Mouse (Mus musculus) stomach, postnatal 0 days (tissue): Measurements from ENCODE around the gene Syt1. TPM values are rescaled to one million over a fixed set of nuclear protein-coding genes. Genes with fewer than 3 reads are reported as not detected.

Experiments used
- ATAC-seq: fragments of 200-750 bp; cut with Nextera tagmentation; 2 replicates; pipeline ENCODE4 v1.8.0; 2017; ENCODE audit not compliant: low FRiP score, low TSS enrichment
- DNase-seq: peaks from one replicate; pipeline ENCODE4 v3.0.0-alpha.2; 2016; ENCODE audit warnings: low spot score
- H3K27ac ChIP-seq: fragments of 300-500 bp; sonication (generic); replicated peaks from 2 replicates; pipeline ENCODE4 v1.5.1; 2014; ENCODE audit warnings: mild to moderate bottlenecking, control low read depth
- H3K27me3 ChIP-seq: fragments of 300-500 bp; sonication (generic); 2 replicates; pipeline ENCODE4 v1.6.1; 2014; ENCODE audit warnings: low read length; ENCODE audit not compliant: control insufficient read depth, insufficient read depth
- H3K36me3 ChIP-seq: fragments of 300-500 bp; sonication (generic); 2 replicates; pipeline ENCODE4 v1.6.1; 2014; ENCODE audit warnings: low read length, mixed read lengths; ENCODE audit not compliant: control insufficient read depth, insufficient read depth
- H3K4me1 ChIP-seq: fragments of 300-500 bp; sonication (generic); replicated peaks from 2 replicates; pipeline ENCODE4 v1.6.1; 2014; ENCODE audit warnings: antibody characterized with exemption; ENCODE audit not compliant: control insufficient read depth, insufficient read depth
- H3K4me2 ChIP-seq: fragments of 300-500 bp; sonication (generic); replicated peaks from 2 replicates; pipeline ENCODE4 v1.6.1; 2014; ENCODE audit warnings: low read depth, mild to moderate bottlenecking, control low read depth, moderate library complexity
- H3K4me3 ChIP-seq: fragments of 300-500 bp; sonication (generic); 2 replicates; pipeline ENCODE4 v1.5.1; 2014; ENCODE audit warnings: low read depth, low read length, control low read depth
- H3K9ac ChIP-seq: fragments of 300-500 bp; sonication (generic); 2 replicates; pipeline ENCODE4 v1.6.1; 2014; ENCODE audit warnings: mild to moderate bottlenecking, low read length, control low read depth, mixed read lengths
- H3K9me3 ChIP-seq: fragments of 300-500 bp; sonication (generic); 2 replicates; pipeline ENCODE4 v1.6.1; 2016; ENCODE audit warnings: low read length; ENCODE audit not compliant: control insufficient read depth
- CTCF ChIP-seq: IDR thresholded peaks from 2 replicates; pipeline ENCODE4 v1.5.1; 2016; ENCODE audit warnings: antibody characterized with exemption, low read depth, mild to moderate bottlenecking, moderate library complexity
- EP300 ChIP-seq: optimal IDR thresholded peaks from 2 replicates; pipeline ENCODE3; 2016; ENCODE audit warnings: antibody characterized with exemption
- WGBS: fragments of 180-500 bp; shearing (Covaris S2); extraction: QIAGEN DNeasy Blood & Tissue Kit; methylation state at CpG from one replicate; pipeline ENCODE4 v1.1.7; 2014; 5-methylcytosine and 5-hydroxymethylcytosine counted together
- polyA plus RNA-seq: library from polyadenylated mRNA; unstranded; fragments of >200 nt; fragmentation: Nextera tagmentation; extraction: Ambion mirVana; gene quantifications from 2 replicates; pipeline ENCODE4 v1.2.1, GENCODE M21; 2015

The Syt1 gene
- polyA plus RNA-seq, 1 experiment from 2014 or later: 3.5 TPM

DNA sequence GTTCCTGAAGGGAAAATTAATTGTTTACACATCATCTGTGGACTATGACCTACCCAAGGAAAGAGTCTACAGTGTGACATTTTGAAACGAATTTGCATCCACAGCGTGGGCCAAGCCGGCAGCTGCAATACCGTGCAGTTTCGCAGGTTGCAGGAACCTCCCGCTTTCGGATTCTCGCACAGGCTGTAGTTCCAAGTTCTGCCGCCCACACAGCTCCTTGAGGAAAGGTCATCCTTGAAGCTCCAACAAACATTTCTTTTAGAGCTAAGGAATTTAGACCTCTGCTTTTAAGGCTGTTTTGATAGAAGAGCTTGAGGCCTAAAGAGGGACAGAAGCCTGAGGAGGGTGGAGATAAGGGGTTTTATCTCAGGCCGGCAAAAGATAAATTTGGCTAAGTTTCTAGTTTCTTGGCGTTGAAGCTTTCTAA lies 556.1 kb downstream of the Syt1 start:
- H3K4me1 ChIP-seq: no peaks in the 10 kb centered on the region
- H3K9me3 ChIP-seq: no peaks in the 10 kb centered on the region
- WGBS: 54% methylated on average over 11 of the region's 11 CpGs
- no peak overlapping the region for H3K27ac ChIP-seq
- ATAC-seq (peak; percentile 77), DNase-seq (peak; percentile 39)
- H3K4me3 ChIP-seq: no peak overlapping the region
- H3K27me3 ChIP-seq: no peaks in the 10 kb centered on the region
- no peak overlapping the region for H3K4me2 ChIP-seq
- 0 out of 2 replicates have a peak, but pooled peaks have one; percentile 4 for TF ChIP-seq CTCF
- no peak for TF ChIP-seq EP300
- H3K9ac ChIP-seq: 0 out of 2 replicates have a peak overlapping the region, but pooled peaks have one; percentile 13
- H3K36me3 ChIP-seq: no peaks in the 10 kb centered on the region

DNA sequence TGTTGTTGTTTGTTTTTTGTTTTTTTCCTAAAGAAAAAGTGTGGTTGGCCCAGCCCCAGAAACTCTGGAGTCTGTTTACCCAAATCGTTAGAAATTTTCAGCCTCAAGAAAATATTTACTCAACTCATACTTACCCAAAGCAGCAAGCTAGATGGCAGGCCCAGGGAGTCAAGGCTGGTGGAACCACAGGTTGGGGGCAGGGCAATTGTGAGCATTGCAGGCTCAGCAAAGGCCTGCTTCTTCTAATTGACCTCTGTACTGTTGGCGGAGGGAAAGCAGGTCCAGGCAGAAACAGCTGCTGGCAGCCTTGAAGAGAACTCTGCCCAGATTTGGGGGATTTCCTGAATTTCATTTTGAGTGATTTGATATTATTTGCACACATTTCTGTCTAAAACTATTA lies 557.2 kb downstream of the Syt1 start:
- Histone ChIP-seq H3K36me3 (no peaks in the 10 kb centered on the region), H3K9ac (no peak overlapping the region), H3K4me1 (no peaks in the 10 kb centered on the region), H3K4me3 (no peak overlapping the region), H3K27me3 (no peaks in the 10 kb centered on the region), H3K9me3 (no peaks in the 10 kb centered on the region), H3K4me2 (no peak overlapping the region), H3K27ac (no peak overlapping the region)
- DNase-seq (no peak), ATAC-seq (peak; percentile 42; the same call in 1 of the 2 replicates)
- TF ChIP-seq CTCF (no peak), EP300 (no peak)
- 30% methylated on average over 2 of the region's 2 CpGs for WGBS

DNA sequence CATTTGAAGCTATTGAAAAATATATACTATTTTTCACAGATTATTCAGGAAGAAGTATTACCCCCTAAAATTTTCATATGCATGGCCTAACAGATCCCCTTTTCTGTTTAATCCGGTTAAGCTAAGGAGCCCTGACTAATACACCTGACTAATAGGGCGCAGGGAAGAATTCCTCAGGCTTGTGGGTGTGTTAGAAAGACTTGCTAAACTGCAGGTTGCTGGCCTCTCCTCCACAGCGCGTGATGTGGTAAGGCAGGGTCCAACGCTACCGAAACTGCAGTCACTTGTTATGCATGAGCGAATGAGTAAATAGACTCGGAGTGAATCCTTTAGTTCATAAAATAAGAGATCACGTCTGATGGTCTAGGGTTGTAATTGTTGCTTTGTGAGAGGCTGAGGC lies 558.4 kb downstream of the Syt1 start:
- Histone ChIP-seq H3K27me3 (no peaks in the 10 kb centered on the region), H3K4me3 (no peak overlapping the region), H3K4me1 (no peaks in the 10 kb centered on the region), H3K9me3 (no peaks in the 10 kb centered on the region), H3K4me2 (no peak overlapping the region), H3K9ac (no peak overlapping the region), H3K36me3 (no peaks in the 10 kb centered on the region), H3K27ac (no peak overlapping the region)
- WGBS: 93% methylated on average over 9 of the region's 9 CpGs
- no peak for TF ChIP-seq CTCF
- TF ChIP-seq EP300: no peak
- ATAC-seq (no peak), DNase-seq (no peak)

DNA sequence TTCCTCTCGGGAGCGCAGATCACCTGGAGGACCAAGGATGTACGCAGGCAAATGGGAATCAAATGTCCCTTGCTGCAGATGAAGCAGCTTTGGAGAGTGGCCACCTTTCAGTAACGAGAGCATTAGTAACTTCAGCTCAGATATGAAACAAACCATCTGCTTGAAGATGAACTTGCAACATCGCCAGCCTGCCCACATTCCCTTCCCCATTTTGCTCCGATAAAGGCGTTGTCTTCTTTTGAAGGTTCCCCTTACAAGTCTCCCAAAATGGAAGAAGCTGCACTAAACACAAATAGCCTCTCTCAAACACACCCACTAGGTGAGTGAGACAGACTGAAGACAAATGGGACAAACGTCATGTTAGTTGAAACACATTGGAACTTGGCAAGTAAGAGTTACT lies 559.3 kb downstream of the Syt1 start:
- Histone ChIP-seq H3K36me3 (no peaks in the 10 kb centered on the region), H3K4me1 (no peaks in the 10 kb centered on the region), H3K4me2 (no peak overlapping the region), H3K9me3 (no peaks in the 10 kb centered on the region), H3K4me3 (no peak overlapping the region), H3K27ac (no peak overlapping the region), H3K9ac (no peak overlapping the region), H3K27me3 (no peaks in the 10 kb centered on the region)
- TF ChIP-seq EP300: no peak
- WGBS: 76% methylated on average over 8 of the region's 8 CpGs
- ATAC-seq (no peak), DNase-seq (no peak)

DNA sequence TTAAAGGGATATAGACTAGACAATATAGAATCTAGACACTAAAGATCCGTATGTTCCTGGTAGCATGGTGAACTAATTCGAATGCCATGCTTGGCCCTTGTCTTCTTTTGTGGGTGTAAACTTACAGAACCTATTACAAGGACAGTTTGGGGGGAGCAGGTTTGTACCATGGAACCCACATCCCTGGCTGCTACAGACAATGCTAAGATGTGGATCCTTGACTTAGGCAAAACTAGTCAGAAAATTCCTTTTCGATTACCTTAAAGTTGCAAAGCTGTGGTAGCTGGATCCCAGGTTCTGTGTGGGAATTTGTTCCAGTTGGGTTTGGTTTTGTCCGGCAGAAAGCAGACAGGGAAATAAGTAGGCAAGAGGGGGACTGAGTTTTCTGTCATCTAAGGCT lies 560.4 kb downstream of the Syt1 start:
- Histone ChIP-seq H3K27me3 (no peaks in the 10 kb centered on the region), H3K4me2 (no peak overlapping the region), H3K27ac (no peak overlapping the region), H3K9ac (no peak overlapping the region), H3K4me3 (no peak overlapping the region), H3K4me1 (0 out of 2 replicates have a peak, but pooled peaks cover under 1% of the 10 kb centered on the region), H3K9me3 (no peaks in the 10 kb centered on the region), H3K36me3 (no peaks in the 10 kb centered on the region)
- no peak for DNase-seq
- no peak for TF ChIP-seq CTCF
- no peak for TF ChIP-seq EP300
- no peak for ATAC-seq
- 95% methylated on average over 4 of the region's 4 CpGs for WGBS

DNA sequence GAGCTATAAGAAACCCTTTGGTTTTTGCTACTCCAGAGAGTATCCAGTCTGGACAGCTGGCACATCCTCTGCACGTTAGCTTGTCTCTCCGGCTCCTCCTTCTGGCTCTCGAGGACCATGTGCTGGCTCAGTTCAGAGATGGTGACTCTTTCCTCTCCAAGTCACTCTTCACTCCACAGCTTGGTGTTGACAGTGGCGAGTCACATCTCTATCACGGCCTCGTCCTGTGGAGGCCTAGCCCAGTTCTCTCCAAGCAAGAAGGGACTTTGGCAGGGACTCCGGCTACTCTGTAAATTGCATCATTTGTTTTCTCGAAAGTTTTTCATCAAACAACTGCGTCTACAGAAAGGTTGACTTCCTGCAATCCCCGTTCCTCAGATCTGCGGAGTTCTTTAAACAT lies 562.4 kb downstream of the Syt1 start:
- H3K4me1 ChIP-seq: peaks cover 6% of the 10 kb centered on the region; the same call in 1 of the 2 replicates

More for the DNA sequence above, 562.4 kb downstream of the Syt1 start:
- Histone ChIP-seq H3K9me3 (no peaks in the 10 kb centered on the region), H3K36me3 (no peaks in the 10 kb centered on the region), H3K27me3 (no peaks in the 10 kb centered on the region), H3K9ac (no peak overlapping the region), H3K4me3 (no peak overlapping the region), H3K27ac (no peak overlapping the region), H3K4me2 (no peak overlapping the region)
- 62% methylated on average over 11 of the region's 11 CpGs for WGBS
- DNase-seq (no peak), ATAC-seq (peak; percentile 38; the same call in 1 of the 2 replicates)
- TF ChIP-seq EP300 (no peak), CTCF (no peak)
